In the genomic region with DNA sequence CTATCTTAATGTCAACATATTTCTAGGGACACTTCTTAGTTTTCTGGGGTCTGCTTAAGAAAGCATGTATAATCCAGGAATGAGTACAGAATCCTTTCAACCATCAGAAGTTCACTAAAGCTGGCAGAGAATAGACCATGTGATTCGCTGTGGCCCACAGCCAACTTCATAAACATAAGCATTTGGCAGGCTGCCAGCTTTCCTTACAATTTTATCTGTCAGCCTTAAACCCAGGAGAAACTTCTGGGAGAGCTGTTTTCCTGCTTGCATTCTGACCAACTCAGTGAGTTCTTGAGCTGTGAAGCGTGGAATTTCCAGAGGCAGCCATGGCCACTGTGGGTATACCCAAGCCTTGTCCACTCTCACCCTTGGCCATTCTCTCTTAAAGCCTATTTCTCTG, we compare ENCODE assay signal across 8 mouse cellular contexts.
A peak's percentile ranks its signal among the peaks of the same experiment; 100 is the strongest.
DNase-seq lines count a peak whose midpoint lies in the region; ATAC-seq and TF ChIP-seq lines count a peak whose summit lies in the region.

No protein-coding gene starts in this region.

- no peaks in the 10 kb centered on the region for H3K9me3 ChIP-seq in heart, embryonic 12.5 days (replicated peaks)
- H3K9me3 ChIP-seq in stomach, postnatal 0 days (ENCODE audit: control insufficient read depth, low read length): no peaks in the 10 kb centered on the region

- ATAC-seq in heart, embryonic 12.5 days (ENCODE audit: insufficient number of reproducible peaks, low FRiP score): peak; percentile 60
- ATAC-seq in stomach, postnatal 0 days (ENCODE audit: low FRiP score, low TSS enrichment): no peak
- ATAC-seq in CD4-positive, CD25-positive, alpha-beta regulatory T cell, adult 4 months: no peak

- peak; percentile 54 for DNase-seq in right cerebral cortex, adult 18-20 months
- DNase-seq in right cerebral cortex, postnatal 25 days: no peak
- DNase-seq in kidney, postnatal 25 days: peak; percentile 52 to 81
- DNase-seq in lung, postnatal 36 days: peak; percentile 52
- DNase-seq in stomach, postnatal 0 days (ENCODE audit: low spot score): peak; percentile 67
- no peak for DNase-seq in thymus, postnatal 0 days (ENCODE audit: low spot score)

- no peak for TF ChIP-seq CTCF in stomach, postnatal 0 days (IDR thresholded peaks at IDR 0.05; ENCODE audit: low read depth)

- H3K4me1 ChIP-seq in heart, embryonic 12.5 days (replicated peaks): peaks cover 16% of the 10 kb centered on the region
- H3K4me1 ChIP-seq in stomach, postnatal 0 days (replicated peaks; ENCODE audit: control insufficient read depth, insufficient read depth): no peaks in the 10 kb centered on the region

- 26% methylated on average over 2 of the region's 2 CpGs for WGBS in heart, embryonic 12.5 days
- WGBS in stomach, postnatal 0 days: 25% methylated on average over 2 of the region's 2 CpGs

- peak overlapping the region; percentile 87 for H3K27ac ChIP-seq in heart, embryonic 12.5 days (ENCODE audit: poor library complexity, severe bottlenecking)
- no peak overlapping the region for H3K27ac ChIP-seq in stomach, postnatal 0 days (replicated peaks)

- no peak overlapping the region for H3K9ac ChIP-seq in heart, embryonic 12.5 days
- no peak overlapping the region for H3K9ac ChIP-seq in stomach, postnatal 0 days (ENCODE audit: low read length)

- H3K4me3 ChIP-seq in heart, embryonic 12.5 days: no peak overlapping the region
- H3K4me3 ChIP-seq in stomach, postnatal 0 days (ENCODE audit: low read depth, low read length): no peak overlapping the region

- no peak overlapping the region for H3K4me2 ChIP-seq in heart, embryonic 12.5 days
- no peak overlapping the region for H3K4me2 ChIP-seq in stomach, postnatal 0 days (replicated peaks; ENCODE audit: low read depth)

- no peak for TF ChIP-seq EP300 in stomach, postnatal 0 days (optimal IDR thresholded peaks at IDR 0.05)

- no peaks in the 10 kb centered on the region for H3K27me3 ChIP-seq in heart, embryonic 12.5 days (replicated peaks)
- H3K27me3 ChIP-seq in stomach, postnatal 0 days (ENCODE audit: control insufficient read depth, insufficient read depth, low read length): no peaks in the 10 kb centered on the region

- no peaks in the 10 kb centered on the region for H3K36me3 ChIP-seq in heart, embryonic 12.5 days
- no peaks in the 10 kb centered on the region for H3K36me3 ChIP-seq in stomach, postnatal 0 days (ENCODE audit: control insufficient read depth, insufficient read depth, low read length)

Comparison
In these comparisons a context has a peak if more than half of its experiments do, and no peak if none do; other contexts are left out.
1. DNase-seq: peak in right cerebral cortex, adult 18-20 months (single experiment), kidney, postnatal 25 days (2 of 2), lung, postnatal 36 days (single experiment) and stomach, postnatal 0 days (single experiment); none in right cerebral cortex, postnatal 25 days (single experiment) and thymus, postnatal 0 days (single experiment).